Mouse (Mus musculus) lung, postnatal 14 days (tissue): ENCODE measurements at regions not wholly inside any gene's neighbourhood (a gene's known extent, or its start where the extent isn't known, plus 50 kb on each side); places are given as distances from the start of the nearest gene placed in this dataset.

Source experiments
- DNase-seq: peaks from one replicate; pipeline ENCODE4 v3.0.0; 2021

GRCm38 (mm10) chr16:21274012-21274528 is 69.5 kb downstream of the Ephb3 start:
- DNase-seq = no peak

DNA sequence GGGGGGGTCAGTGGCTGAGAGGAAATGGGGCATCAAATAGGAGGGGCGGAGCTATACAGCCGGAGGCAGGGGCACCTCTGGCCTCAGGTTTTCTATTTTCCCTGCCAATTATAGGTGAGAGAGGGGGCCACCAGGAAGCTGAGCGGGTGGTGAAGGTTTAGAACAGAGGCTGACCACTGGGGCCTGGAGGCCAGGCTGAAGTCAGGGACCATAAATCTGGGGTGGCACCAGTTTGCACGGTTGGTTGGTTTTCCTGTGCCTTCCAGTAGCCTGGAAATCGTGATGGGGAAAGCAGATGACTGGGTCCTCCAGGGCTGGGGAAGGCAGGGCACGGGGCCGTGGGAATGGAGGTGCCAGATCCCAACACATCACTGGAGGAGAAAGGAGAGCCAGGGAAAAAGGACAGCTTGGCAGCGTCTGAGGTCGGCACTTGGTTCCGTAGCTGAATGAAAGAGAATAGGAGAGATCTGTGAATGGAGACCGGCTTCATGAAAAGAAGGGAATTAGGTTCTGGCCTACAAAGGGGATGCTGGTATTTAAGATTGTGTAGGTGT is 73.3 kb downstream of the Ephb3 start:
- DNase-seq = no peak

- DNase-seq = no peak
Measured at GRCm38 (mm10) chr16:21278387-21278786, 73.8 kb downstream of the Ephb3 start.

- no peak for DNase-seq
Measured at GRCm38 (mm10) chr16:21280200-21280627, 75.7 kb downstream of the Ephb3 start.

GRCm38 (mm10) chr16:21281958-21282730 is 77.6 kb downstream of the Ephb3 start:
- DNase-seq = no peak

DNA sequence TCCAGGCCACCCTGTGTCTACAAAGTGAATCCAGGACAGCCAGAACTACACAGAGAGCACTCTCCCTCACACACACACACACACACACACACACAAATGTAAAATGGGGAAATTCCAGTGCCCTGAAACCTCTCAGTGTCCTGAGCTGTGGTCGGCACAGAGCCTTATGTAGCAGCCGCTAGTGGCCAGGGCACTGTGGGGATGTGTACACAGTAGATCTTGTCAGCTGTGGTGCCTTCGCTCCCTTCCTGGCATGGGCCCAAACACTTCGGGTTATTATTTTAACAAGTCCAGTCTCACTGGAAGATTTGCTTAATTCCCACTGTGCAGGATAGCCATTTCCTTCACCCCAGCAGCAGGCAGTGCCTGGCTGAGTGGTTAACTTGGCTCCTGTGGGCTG is 81.5 kb downstream of the Ephb3 start:
- peak; percentile 55 for DNase-seq

DNA sequence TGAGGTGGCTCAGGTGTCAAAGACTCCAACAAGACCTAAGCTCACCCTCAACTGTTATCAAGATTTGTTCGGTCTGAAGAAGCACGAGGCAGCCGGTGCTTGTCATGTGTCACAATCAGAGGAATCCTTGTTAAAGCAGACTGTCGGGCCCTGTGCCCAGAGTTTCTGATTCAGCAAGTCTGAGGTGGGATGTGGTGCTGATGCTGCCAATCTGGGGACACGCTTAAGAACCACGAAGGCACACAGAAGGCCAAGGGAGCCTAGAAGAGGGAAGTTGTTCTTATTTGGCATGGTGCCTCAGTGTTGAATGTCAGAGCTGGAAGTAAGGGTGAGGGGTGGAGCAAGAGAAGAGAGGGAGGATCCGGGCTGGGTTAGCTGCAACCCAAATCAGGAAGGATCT is 85.0 kb downstream of the Ephb3 start:
- DNase-seq = peak; percentile 72

GRCm38 (mm10) chr16:21293010-21293409 is 88.5 kb downstream of the Ephb3 start:
- DNase-seq = no peak

- peak; percentile 43 for DNase-seq
Measured at GRCm38 (mm10) chr16:21293569-21293968, 89.0 kb downstream of the Ephb3 start.

DNA sequence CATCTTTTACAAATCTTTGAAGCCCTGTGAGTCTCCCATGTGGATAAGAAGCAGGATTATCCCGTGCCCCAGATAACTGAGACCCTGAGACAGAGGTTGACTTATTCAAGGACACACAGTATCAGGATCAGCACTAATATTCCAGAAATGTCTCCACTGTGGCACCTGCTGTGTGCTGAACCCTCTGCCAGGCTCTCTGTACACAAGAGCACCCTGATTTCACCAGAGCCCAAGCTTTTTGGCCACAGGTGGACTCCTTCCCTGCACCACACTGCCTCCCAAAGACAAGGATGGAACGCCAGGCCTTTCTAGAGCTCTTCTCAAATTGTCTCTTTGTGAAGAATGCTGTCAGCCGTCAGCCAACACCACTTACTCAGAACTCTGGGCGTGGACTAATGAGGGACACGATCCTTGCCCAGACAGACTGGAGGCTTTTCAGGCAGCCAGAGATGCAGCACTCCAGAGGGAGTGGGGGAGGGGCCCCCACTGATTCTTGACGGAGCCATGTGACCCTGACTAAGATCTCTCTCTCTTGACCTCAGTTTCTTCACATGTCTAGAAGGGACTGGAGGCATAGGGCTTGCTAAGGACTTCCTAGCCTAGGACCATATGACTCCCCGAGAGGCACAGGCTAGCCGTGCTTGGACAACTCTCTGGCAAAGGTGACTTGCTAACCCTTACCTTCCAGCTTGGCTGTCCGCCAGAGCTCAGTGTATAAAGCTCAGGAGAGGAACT is 90.3 kb downstream of the Ephb3 start:
- peak; percentile 79 for DNase-seq

- peak; percentile 32 for DNase-seq
Measured at GRCm38 (mm10) chr16:21295956-21296733, 91.6 kb downstream of the Ephb3 start.

- no peak for DNase-seq
Measured at GRCm38 (mm10) chr16:21296786-21297185, 92.2 kb downstream of the Ephb3 start.

- no peak for DNase-seq
Measured at GRCm38 (mm10) chr16:21298866-21299265, 94.3 kb downstream of the Ephb3 start.

DNA sequence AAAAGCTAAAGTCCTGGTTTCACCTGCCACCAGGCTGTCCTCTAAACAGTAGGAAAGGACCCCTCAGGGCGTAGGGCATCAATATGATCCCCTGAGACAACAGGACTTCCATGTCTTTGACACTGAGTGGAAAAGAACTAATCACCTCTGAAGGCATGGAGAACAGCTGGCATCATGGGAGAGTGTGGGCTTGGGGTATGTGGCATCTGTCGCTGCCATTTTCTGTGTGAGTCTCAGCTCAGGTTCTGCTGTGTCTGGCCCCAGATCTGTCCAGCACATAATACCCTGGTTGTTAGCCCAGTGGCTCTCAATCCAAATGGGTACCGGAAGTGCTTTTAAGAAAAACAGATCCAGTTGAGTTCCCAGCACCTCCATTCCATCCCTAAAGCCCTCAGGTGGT is 101.3 kb downstream of the Ephb3 start:
- no peak for DNase-seq

DNA sequence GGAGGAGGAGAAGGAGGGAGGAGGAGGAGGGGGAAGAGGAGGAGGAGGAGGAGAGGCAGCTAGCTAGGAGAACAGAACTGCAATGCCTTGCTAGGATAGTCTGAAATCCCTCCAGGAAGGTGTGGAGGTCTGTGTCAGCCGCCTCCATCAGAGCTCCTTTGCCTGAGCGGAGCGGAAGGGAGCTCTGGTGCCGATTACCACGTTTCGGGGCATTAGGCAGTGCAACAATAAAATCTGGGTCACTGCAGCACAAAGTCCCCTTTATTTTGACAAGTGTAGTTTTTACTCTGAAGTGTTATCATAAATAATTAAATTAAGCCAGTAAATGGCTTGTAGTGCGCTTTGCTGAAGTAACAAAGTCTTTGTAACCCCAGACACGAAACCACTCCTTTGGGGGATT is 104.0 kb downstream of the Ephb3 start:
- no peak for DNase-seq

DNA sequence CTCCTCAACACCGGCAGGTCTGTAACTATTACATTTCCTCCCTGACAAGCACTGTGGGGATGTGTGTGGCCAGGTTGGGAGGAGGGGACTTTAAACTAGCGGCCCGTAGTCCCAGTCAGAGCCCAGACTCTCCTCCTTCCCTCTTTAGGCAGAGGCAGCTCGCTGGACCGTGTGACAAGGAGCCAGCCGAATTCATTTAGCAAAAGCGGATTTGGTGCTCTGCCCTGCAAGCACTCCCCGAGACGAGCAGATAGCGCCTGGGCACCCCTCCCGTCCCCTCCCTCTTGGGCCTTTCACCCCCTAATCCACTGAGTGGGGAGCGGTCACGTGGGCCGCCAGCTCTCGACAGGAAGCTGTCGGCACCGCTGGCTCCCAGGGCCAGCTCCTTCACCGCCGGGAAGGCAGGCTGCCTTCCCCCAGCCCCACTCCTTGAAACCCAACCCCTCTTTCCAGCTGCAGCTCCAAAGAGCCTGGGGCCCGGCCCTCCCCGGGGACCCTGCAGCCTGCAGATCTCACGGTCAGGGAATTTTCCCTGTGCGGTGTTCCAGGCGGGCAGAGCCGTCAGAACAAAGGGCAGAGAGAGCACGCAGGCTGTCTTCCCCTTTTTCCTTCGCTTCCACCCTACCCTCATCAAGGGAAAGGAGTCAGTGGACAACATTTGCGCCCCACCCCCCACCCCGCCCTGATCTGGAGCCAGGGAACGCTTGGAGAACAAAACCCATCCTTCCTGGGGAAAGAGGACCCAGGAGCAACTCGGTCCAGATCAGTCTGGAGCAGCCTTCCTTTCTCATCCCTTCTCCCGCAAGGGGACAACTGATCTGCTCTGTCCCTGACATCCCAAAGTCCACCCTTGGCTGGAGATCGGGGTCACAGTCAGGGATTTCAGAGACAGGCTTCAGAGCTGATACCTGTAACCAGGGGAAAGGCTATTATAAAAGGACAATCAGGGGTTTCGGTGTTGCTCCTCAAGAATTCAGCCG is 106.4 kb downstream of the Ephb3 start:
- DNase-seq = peak; percentile 67

DNA sequence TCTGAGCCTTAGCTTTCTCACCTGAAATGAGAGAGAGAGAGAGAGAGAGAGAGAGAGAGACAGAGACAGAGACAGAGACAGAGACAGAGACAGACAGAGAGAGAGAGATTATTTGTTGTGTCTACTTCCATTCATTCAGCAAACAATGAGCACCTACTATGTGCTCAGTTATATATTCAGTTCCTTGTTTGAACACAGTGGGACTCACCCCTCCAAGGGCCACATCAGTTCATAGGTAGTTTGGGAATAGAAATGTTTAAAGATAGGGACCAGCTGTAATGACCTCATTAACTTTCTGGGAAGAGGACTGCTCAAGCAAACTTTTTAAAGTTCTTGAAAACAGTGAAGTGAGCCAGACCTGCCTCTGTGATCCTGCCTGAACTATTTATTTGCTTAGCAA is 107.2 kb downstream of the Ephb3 start:
- DNase-seq = no peak

- no peak for DNase-seq
Measured at GRCm38 (mm10) chr16:21315751-21316151, 107.2 kb upstream of the Vps8 start.

- no peak for DNase-seq
Measured at GRCm38 (mm10) chr16:21318009-21318639, 104.8 kb upstream of the Vps8 start.

DNA sequence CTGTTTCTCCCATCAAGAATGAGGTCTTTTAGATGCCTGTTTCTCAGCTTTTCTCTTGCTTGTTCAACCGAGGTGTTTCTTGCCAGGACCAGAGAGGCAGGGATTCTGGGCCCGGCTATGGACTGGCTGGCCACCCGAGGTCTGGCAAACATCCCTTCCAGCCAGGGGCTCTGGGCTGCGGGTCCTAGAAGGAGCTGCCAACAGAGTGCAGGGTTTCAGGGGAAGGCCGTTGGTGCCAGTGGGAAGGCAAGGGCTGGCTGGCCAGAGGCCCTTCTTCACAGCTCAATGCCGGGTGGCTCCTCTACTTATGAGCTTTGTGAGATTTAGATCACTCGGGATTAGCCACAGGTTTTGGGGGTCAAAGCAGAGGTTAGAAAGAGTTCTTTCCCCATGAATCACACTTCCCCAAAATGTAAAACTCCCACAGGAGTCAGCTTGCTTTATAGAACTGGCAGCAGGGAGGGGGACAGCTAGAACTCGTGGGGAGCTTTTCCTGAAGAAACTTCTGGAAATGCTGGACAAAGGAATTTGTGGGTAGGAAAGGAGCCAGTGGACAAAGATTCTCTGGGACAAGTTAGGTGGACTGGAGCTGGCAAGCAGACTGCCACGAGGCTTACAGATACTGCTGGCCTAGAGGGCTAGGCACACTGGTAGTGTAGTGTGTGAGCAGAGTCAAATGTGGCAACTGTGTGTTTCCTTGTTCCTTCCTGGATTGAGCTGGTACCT is 104.1 kb upstream of the Vps8 start:
- DNase-seq = no peak

- DNase-seq = no peak
Measured at GRCm38 (mm10) chr16:21320284-21320683, 102.6 kb upstream of the Vps8 start.
